Mouse (Mus musculus): ENCODE results near the gene Gm26602. TPM values are rescaled to one million over a fixed set of nuclear protein-coding genes. Genes with fewer than 3 reads are reported as not detected.

The Gm26602 gene
- polyA plus RNA-seq (2017; shearing (Covaris generic)): 15.2 TPM

GRCm38 (mm10) chr10:79910556-79910955 is at the start of gene Gm26602:
Gene Gm26602 (plus strand): TSS chr10:79910856.

GRCm38 (mm10) chr10:79874290-79874862 is 36.3 kb upstream of the Gm26602 start, which contains the start of the genes Prtn3 and Plppr3:
Gene Prtn3 (plus strand): TSS chr10:79874476.
Gene Plppr3 (minus strand): TSS chr10:79874634.

GRCm38 (mm10) chr10:79886054-79886453 is 24.6 kb upstream of the Gm26602 start, which contains the start of gene Elane:
Gene Elane (plus strand): TSS chr10:79886247.

GRCm38 (mm10) chr10:79890670-79891069 is 20.0 kb upstream of the Gm26602 start, which contains the start of gene Cfd:
Gene Cfd (plus strand): TSS chr10:79890853.

GRCm38 (mm10) chr10:79908167-79909091 is 2.2 kb upstream of the Gm26602 start, which contains the start of gene Med16:
Gene Med16 (minus strand): TSS chr10:79908923.

GRCm38 (mm10) chr10:79916808-79917531 is 6.3 kb downstream of the Gm26602 start, which contains the start of gene Kiss1r:
Gene Kiss1r (plus strand): TSS chr10:79916971.

GRCm38 (mm10) chr10:79920958-79921535 is 10.4 kb downstream of the Gm26602 start, which contains the start of gene R3hdm4:
Gene R3hdm4 (minus strand): TSS chr10:79921208.

GRCm38 (mm10) chr10:79926491-79927323 is 16.1 kb downstream of the Gm26602 start, which contains the start of gene Arid3a:
Gene Arid3a (plus strand): TSS chr10:79927043.

GRCm38 (mm10) chr10:79959847-79960601 is 49.4 kb downstream of the Gm26602 start, which contains the start of gene Wdr18:
Gene Wdr18 (plus strand): TSS chr10:79960152.

Other genes with a start within 250 kb of the Gm26602 start
- gene Madcam1, start 246.3 kb upstream of the Gm26602 start, polyA plus RNA-seq (2017; shearing (Covaris generic)): not detected
- 46.7 TPM for gene Tpgs1, start 241.5 kb upstream of the Gm26602 start, polyA plus RNA-seq (2017; shearing (Covaris generic))
- gene Cdc34, start 228.7 kb upstream of the Gm26602 start, polyA plus RNA-seq (2017; shearing (Covaris generic)): 14.7 TPM
- gene Gzmm, start 221.8 kb upstream of the Gm26602 start, polyA plus RNA-seq (2017; shearing (Covaris generic)): 0.71 TPM
- 281 TPM for gene Bsg, start 206.4 kb upstream of the Gm26602 start, polyA plus RNA-seq (2017; shearing (Covaris generic))
- gene Hcn2, start 194.2 kb upstream of the Gm26602 start, polyA plus RNA-seq (2017; shearing (Covaris generic)): not detected
- gene Polrmt, start 164.3 kb upstream of the Gm26602 start, polyA plus RNA-seq (2017; shearing (Covaris generic)): 46.0 TPM
- gene Fgf22, start 155.8 kb upstream of the Gm26602 start, polyA plus RNA-seq (2017; shearing (Covaris generic)): not detected
- gene Rnf126, start 143.9 kb upstream of the Gm26602 start, polyA plus RNA-seq (2017; shearing (Covaris generic)): 5.1 TPM
- gene Fstl3, start 133.6 kb upstream of the Gm26602 start, polyA plus RNA-seq (2017; shearing (Covaris generic)): 0.68 TPM
- gene Prss57, start 119.9 kb upstream of the Gm26602 start, polyA plus RNA-seq (2017; shearing (Covaris generic)): not detected
- gene Palm, start 117.3 kb upstream of the Gm26602 start, polyA plus RNA-seq (2017; shearing (Covaris generic)): 0.38 TPM
- gene Misp, start 89.9 kb upstream of the Gm26602 start, polyA plus RNA-seq (2017; shearing (Covaris generic)): not detected
- 322 TPM for gene Ptbp1, start 56.4 kb upstream of the Gm26602 start, polyA plus RNA-seq (2017; shearing (Covaris generic))
- gene Prtn3, start 36.4 kb upstream of the Gm26602 start, polyA plus RNA-seq (2017; shearing (Covaris generic)): not detected
- 3.9 TPM for gene Plppr3, start 36.2 kb upstream of the Gm26602 start, polyA plus RNA-seq (2017; shearing (Covaris generic))
- gene Elane, start 24.6 kb upstream of the Gm26602 start, polyA plus RNA-seq (2017; shearing (Covaris generic)): not detected
- gene Cfd, start 20.0 kb upstream of the Gm26602 start, polyA plus RNA-seq (2017; shearing (Covaris generic)): not detected
- gene Med16, start 1.9 kb upstream of the Gm26602 start, polyA plus RNA-seq (2017; shearing (Covaris generic)): 20.7 TPM
- 0.28 TPM for gene Kiss1r, start 6.1 kb downstream of the Gm26602 start, polyA plus RNA-seq (2017; shearing (Covaris generic))
- gene R3hdm4, start 10.4 kb downstream of the Gm26602 start, polyA plus RNA-seq (2017; shearing (Covaris generic)): 208 TPM
- gene Arid3a, start 16.2 kb downstream of the Gm26602 start, polyA plus RNA-seq (2017; shearing (Covaris generic)): 12.7 TPM
- gene Wdr18, start 49.3 kb downstream of the Gm26602 start, polyA plus RNA-seq (2017; shearing (Covaris generic)): 78.4 TPM
- not detected for gene Grin3b, start 59.9 kb downstream of the Gm26602 start, polyA plus RNA-seq (2017; shearing (Covaris generic))
- gene Tmem259, start 73.5 kb downstream of the Gm26602 start, polyA plus RNA-seq (2017; shearing (Covaris generic)): 6.6 TPM
- 1,121 TPM for gene Cnn2, start 77.7 kb downstream of the Gm26602 start, polyA plus RNA-seq (2017; shearing (Covaris generic))
- gene Abca7, start 85.6 kb downstream of the Gm26602 start, polyA plus RNA-seq (2017; shearing (Covaris generic)): 76.2 TPM
- 886 TPM for gene Arhgap45, start 105.8 kb downstream of the Gm26602 start, polyA plus RNA-seq (2017; shearing (Covaris generic))
- 193 TPM for gene Polr2e, start 128.9 kb downstream of the Gm26602 start, polyA plus RNA-seq (2017; shearing (Covaris generic))
- gene Gpx4, start 136.3 kb downstream of the Gm26602 start, polyA plus RNA-seq (2017; shearing (Covaris generic)): 519 TPM
- 66.2 TPM for gene Sbno2, start 194.7 kb downstream of the Gm26602 start, polyA plus RNA-seq (2017; shearing (Covaris generic))
- gene Stk11, start 204.9 kb downstream of the Gm26602 start, polyA plus RNA-seq (2017; shearing (Covaris generic)): 13.7 TPM
- gene Atp5d, start 227.8 kb downstream of the Gm26602 start, polyA plus RNA-seq (2017; shearing (Covaris generic)): 476 TPM
- 2.1 TPM for gene Cbarp, start 230.0 kb downstream of the Gm26602 start, polyA plus RNA-seq (2017; shearing (Covaris generic))
- 3.1 TPM for gene Midn, start 237.4 kb downstream of the Gm26602 start, polyA plus RNA-seq (2017; shearing (Covaris generic))

All from activated CD4-positive, CD25-positive, alpha-beta regulatory T cell, adult 9 weeks (primary cell).